Mouse (Mus musculus) frontal cortex, postnatal 25 days (tissue): ENCODE data around the gene Aagab.

Experiments used
- DNase-seq, 2 experiments: peaks; one replicate each; pipeline ENCODE4 v3.0.0; 2022; ENCODE audit warnings: low spot score in 2 of 2

Aagab gene

GRCm38 (mm10) chr9:63672797-63673493 lies 70.5 kb downstream of the Aagab start:
- DNase-seq = no peak

DNA sequence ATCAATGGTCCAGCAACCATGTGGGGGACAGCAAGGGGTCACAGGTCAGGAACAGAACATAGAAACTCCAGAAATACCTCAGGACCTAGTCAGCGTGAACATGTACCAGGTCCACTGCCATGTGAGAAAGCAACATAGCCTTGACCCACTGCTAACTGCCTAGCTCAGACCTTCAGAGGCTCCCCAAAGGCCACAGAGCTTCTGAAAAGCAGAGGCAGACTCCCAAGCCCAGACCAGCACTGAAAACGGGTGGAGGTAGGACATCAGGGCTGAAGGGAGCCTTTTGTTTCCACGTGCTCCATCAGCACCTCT lies 71.0 kb downstream of the Aagab start:
- DNase-seq = no peak

DNA sequence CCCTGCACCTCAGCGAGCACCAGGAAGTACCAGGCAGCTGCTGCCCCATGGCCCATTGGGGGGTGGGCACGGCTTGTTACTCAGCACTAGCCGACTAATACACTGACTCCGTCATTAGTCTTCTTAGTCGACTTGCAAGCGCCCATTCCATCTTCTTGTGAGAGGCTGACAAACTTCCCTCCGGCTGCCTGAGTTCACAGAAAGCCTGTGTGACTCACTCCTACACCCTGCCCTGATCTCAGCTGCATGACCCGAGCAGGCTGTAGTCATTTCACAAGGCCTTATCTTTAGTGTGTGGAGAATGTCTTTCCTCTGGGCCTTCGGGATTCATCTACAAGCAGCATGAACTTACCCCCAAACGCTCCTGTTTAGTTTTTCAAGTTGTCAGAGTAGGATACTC lies 72.2 kb downstream of the Aagab start:
- DNase-seq = no peak

DNA sequence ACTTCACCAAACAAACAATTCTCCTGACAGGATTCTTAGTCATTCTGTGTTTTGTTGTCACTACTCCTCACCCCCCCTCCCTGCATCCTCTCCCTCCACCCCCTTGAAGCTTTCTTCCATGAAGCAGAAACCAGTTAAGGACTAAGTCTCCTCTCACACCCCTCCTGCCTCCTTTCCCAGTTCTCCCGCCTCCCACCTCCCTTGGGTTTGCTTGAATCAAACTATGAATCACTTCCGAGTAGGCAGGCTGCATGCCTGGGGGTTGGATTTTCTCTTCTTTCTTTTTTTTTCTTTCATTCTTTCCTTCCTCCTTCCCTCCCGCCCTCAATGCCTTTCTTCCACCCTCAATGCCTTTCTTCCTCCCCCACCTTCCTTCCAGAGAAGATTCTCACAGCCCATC lies 75.2 kb downstream of the Aagab start:
- DNase-seq = peak in 1 of 2 experiments; percentile 19

DNA sequence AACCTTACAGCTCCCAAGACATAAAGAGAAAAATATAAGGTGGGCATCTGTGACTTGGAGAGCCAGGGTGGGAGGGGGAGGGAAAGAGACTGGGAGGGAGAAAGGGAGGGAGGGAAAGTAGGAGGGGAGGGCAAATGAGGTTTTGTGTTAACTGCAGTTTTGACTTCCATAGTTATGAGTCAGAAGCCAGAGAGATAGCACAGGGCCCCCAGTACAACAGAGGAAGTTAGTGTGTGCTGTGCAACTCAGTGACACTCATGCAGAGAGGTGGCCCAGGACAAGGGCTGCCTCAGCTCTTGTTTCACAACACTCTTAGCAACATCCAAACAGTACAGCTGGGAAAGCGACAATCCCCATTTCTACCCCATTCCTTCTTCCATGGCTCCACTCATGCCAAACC lies 75.6 kb downstream of the Aagab start:
- no peak for DNase-seq

DNA sequence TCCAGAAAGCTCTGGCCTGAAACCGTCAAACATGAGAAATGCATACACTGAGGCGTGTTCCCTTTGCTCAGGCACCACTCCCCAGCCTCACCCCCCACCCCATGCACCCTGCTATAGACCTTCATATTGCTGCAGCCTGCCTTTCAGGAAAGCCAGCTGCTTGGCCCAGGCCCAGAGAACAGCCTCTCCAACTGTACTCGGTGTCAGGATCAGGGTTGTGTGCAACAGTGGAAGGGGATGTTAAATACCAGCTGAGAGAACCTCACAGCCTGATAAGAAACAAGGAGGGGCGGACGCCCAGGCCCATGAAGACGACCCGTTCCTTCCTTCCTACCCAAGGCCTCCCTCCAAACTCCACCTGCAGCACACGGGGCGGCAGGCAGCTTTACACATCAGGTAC lies 79.8 kb downstream of the Aagab start:
- no peak for DNase-seq

- no peak for DNase-seq
These were observed 80.5 kb downstream of the Aagab start for GRCm38 (mm10) chr9:63682943-63683342.

DNA sequence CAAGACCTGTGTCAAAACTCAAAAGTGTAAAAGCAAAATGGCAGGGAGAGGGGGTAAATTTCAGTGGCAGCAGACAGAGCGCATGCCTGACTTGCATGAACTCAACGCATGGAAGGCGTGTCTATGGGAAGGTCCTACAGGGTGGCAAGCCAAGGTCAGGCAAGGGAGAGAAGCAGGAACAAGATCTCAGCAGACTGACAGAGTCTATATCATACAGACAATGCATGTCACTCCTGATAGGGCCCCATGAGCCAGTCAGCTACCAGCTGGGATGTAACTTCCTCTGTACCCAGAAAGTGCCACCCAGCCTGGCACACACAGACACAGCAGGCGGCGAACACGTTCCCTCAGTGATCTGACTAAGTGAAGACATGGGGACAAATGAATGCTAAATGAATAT lies 81.8 kb downstream of the Aagab start:
- no peak for DNase-seq

DNA sequence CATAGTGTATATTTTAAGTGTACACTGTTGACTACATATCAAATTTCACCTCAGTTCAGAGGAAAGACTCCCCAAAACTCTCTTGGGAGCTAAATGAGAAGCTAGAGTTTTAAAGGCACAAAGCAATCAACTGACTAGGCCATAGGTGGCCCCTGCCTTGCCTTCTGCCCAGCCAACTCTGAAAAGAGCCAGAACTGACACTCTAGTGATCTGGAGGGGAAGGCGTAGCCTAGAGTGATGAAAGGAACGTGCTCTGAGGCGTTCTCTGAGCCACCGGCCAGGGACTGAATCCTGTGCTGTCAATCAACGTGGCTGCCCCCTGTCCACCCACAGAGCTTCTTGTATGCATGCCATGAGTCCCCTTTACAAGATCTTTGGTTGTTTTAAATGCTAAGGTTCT lies 82.9 kb downstream of the Aagab start:
- DNase-seq = no peak

- no peak for DNase-seq
These were observed 85.1 kb downstream of the Aagab start for GRCm38 (mm10) chr9:63687413-63688015.

DNA sequence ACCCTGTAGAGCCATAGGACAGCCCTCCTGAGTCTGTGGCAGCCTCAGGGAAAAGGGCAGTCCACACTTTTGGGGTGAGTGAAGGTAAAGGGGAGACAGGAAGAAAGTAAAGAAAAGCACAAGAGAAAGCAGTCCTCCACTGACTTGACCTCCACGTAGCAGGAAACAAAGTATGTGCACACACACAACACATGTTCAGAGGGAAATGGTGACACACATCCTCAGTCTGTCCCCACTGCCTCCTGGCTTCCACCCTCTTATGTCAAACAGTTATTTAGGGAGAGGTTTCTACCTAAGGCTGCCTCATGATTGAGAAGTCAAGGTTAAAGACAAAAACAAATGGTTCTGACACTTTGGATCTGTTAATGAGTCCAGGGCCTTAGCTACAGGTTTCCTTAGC lies 88.1 kb downstream of the Aagab start:
- DNase-seq = no peak

GRCm38 (mm10) chr9:63691960-63692359 lies 89.5 kb downstream of the Aagab start:
- no peak for DNase-seq
